Mouse (Mus musculus) megakaryocyte-erythroid progenitor cell, adult 5-6 weeks (primary cell): Measurements from ENCODE around the gene C6. TPM values are rescaled to one million over a fixed set of nuclear protein-coding genes. Genes with fewer than 3 reads are reported as not detected.

Experiments
- ATAC-seq: replicated peaks from 2 replicates; pipeline ENCODE4 v1.8.0; 2016; ENCODE audit warnings: mild to moderate bottlenecking, inconsistent platforms; ENCODE audit not compliant: severe bottlenecking, poor library complexity, low FRiP score, low TSS enrichment
- total RNA-seq, 2 experiments: library from RNA; stranded (forward) in 1 of 2; stranded (reverse) in 1 of 2; fragments of 200-1000, 215-1000 nt in 1 of 2; fragments of >200 nt in 1 of 2; fragmentation: Nextera tagmentation in 1 of 2; gene quantifications; 2 replicates each; pipeline ENCODE4 v1.2.3; 2014 to 2017

Gene C6
- total RNA-seq (2014; fragmentation: Nextera tagmentation), result not detected in 2 replicates
- not detected in 2 replicates for total RNA-seq (2017)

DNA sequence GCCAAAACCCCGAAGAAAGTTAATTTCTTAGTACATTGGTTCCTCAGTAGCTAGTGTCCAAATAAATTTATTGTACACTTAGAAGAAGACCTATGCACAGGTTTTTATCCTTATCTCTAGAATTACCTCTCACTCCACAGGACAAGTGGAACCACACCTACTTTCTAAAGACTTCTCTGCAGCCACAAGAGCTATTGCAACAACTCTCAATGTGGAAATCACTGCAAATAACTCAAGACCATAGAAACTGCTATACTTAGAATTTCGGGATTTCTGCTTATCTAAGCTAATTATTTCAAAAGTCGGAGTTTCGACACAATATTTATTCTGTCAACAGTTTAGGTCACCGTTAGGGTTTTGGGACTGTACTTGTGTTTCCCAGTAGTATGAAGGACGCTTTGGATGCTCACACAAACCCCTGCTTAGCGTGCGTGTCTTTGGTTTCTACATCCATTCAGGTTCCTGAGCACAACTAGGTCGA lies at the start of gene C6:
Gene C6, plus strand, starts transcription at position 346 of the 481 bp plus-strand sequence.
- ATAC-seq, result no peak

DNA sequence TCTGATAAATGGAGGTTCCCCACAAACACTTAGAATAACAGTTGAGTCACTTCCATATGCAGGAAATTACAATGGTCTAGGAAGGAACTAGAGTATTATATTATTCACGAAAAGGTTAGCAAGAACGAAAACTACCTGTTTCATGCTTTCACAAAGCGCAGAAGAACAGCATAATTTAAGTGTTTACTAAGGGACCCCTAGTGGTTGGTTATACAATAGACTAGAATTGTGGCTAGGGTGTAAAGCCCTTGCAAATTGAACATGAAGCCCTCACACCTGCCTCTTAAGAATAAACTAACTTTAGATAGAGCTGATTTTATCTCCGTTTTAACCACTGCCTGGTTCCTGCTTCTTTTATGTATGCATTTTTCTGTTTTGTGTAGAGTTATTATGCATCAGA lies 29.4 kb upstream of the C6 start:
- no peak for ATAC-seq

DNA sequence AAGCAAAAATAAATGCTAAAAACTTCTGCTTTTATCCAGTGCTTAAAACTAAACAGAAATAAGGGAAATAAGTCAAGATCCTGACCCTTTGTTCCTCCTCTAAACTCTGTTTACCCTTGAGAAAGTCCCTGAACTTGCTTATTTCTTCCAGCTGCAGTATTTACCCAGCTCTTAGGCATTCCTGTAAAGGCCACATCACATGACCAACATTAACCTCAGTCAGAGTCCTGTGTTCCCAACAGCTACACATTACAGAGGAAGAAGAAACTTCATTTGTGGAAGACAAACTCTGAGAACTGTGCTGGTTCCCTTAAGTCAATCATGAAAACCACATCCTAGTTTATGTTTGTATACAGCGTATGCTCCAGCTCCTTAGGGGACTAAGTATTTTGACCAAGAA lies 7.2 kb downstream of the C6 start:
- ATAC-seq, result no peak

DNA sequence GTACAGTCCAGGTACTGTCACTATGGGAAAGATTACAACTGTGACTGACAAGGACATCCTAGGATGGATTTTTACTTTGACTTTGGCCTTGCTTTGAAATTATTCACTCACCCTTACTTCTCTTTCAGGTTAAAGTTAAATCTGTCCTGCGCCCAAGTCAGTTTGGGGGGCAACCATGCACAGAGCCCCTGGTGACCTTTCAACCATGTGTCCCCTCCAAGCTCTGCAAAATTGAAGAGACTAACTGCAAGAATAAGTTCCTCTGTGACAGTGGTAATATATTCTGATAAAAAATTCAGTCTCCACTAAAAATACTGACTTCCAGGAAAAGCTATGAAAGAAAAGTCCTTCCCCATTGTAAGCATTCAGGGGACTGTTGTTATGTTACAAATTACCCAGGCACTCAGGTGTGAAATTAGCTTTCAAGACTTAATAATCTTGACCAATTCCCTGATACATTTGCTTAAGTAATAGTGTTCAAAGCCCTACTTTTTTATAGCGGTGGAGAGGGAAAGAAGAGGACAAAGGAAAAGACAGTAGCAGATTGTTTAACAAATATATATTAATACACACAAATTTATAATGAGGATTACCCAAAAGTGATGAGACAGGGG lies 8.1 kb downstream of the C6 start:
- no peak for ATAC-seq

DNA sequence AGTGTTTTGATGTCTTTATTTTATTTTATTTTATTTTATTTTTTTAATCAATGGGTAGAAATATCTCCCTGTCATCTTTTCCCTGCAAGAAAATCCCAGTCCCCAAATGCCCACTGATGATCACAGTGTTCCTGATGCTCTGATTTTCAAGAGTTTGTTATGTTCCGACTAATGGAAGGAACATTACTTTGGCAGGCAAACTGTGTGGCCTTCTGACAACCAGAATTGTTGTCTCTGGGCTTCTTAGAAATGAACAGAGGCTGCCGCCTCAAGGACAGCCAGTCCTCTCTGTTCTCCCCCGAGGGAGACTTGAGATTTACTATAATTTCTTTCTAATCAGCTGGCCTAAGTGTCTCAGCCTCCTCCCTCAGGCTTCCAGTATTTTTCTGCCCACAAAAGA lies 20.7 kb downstream of the C6 start:
- ATAC-seq, result no peak

DNA sequence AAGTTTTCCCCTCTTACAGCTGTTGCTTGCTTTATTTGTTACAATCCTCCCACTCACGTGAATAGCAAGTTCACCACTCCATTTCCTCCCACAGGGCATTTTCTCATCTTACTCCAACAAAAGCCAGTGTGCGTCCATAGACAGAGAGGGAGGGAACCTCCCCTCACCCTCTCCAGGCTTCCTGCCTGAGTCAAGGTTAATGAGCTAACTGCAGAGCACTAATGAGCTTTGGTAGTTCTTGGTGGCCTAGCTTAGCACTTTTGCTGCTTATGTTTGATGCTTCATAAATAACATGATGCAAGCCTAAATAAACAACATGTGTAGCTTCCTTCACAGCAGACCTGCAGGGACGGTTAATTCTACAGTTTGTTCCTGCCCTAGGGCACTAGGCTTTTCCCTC lies 63.4 kb downstream of the C6 start:
- no peak for ATAC-seq

DNA sequence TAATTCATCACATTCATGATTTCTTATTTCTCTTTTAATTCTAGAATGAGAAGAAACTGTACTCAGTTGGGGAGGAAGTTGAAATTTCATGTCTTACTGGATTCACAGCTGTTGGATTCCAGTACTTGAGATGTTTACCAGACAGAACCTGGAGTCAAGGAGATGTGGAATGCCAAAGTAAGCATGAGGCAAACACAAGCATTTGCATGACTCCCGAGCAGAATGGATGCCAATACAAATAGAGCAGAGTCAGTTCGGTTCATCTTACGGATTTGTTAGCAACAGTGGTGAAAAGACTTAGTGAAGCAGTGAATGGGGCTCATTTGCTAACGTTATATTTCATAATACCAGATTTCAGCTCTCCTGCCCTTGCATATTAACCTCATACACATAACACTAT lies 69.9 kb downstream of the C6 start:
- no peak for ATAC-seq

DNA sequence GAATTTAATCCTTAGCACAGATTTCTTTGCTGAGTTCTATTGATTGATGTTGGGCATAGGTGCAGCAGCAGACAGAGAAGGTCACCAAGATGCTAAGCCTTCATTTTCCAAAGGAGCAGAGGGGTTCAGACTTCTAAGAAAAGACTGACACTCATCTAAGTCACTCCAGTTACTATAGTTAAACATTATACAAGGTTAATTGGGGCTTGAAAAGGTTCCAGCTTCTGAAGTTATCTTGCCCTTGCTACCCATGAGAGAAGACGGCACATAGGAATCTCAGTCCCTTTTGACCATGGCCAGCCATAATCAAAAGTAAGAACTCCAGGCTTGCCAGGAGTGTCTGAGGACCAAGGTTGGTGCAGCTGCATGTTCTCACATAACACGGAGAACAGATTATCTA lies 77.3 kb downstream of the C6 start:
- ATAC-seq, result no peak

DNA sequence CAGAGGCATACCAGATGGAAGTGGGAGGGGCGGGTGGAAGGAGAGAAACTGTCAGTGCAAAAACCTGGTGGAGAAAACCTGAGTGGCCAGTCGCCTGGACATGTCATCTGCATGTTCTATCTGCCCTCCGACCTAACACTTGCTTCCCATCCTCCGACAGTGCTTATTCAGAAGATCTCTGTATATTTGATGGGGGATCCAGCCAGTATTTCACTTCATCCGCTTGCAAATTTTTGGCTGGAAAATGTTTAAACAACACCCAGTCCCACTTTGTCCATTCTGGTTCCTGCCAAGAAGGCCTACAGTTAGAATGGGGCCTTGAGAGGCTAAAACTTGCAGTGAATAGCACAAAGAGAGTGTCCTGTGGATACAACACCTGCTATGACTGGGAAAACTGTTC lies 81.2 kb downstream of the C6 start:
- no peak for ATAC-seq

DNA sequence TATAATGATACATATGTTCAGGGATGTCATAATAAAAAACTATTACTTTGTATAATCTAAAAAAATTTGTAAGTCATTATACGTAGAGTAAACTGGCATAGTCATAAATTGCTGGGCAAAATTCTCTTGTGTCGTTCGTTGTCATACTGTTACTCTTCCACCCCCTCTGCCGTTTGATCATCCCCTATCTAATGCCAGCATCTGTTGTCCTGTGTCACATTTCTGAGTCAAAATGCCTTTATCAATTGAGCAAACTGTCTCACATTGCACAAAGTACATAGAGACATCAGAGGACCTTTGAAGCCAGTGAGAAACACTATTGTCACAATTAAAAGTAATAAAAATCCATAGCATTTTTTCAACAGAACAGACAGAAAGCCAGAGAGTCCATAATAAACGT lies 88.0 kb downstream of the C6 start:
- ATAC-seq, result peak; percentile 61

DNA sequence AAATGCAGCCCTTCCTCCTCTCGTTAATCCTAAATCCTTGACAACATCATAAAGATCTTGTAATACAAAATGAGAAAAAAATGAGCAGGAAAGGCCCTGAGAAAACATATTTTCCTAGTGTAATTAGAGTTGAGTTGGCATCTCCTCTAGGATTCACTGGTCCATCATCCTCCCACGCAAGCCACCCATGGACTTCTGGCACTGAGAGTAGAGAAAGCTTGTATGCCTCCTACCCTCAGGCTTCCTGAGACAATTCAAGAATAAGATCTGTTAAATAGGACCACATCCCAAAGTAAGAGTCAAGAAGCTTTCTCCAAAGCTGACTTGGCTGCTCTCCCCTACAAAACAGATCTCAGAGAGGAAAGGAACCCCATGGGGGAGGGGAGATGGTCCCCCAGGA lies 88.7 kb downstream of the C6 start:
- no peak for ATAC-seq

DNA sequence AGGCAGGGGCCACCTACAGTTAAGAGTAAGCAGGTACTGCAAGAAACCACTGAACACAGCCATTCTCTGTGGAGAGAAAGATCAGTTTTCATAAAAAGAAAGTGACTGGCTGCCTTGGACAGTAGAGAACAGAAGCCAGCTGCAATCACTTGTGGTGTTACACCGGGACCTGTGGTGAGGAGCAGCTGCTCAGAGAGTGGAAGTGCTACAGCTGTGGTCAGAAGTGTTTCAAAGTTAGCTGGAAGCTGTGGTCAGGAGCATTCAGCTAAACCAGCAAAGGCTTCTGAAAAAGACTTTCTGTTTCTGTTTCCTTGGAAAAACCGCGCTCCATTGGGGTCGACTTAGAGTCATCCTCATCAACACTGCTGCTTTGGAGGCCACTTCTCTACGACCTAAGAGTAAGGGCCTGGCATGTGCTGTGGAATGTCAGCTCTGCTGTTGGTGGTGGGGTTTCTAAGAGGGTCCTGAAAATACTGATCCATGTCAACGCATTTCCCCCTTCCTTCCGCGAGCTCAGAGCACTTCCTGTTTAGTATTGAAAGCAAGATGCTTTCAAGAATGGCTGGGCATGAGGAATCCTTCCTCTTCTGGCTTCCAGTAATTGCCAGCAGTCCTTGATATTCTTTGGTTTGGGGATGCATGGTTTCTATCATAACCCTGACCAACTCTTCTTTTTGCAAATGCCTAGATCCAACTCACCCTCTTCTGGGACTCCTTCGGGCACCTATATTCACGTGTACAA lies 89.9 kb downstream of the C6 start:
- peak; percentile 50 for ATAC-seq

DNA sequence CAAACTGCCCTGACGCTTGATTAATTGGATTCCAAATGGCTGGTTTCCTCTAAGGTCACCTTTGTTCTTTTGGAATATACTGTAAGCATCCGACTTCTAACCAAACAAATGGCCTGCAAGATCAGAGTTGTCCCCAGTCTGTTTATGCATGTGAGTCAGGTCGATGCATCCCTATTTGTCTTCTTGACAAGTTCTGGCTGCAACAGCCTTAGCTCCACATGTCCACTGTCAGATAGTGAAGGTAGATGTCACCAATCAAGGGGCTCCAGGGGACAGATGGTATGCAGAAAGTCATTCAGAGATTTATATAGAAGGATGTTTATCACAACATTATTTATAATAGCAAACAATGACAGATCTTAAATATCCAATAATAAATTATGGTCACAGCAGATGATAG lies 91.5 kb downstream of the C6 start:
- ATAC-seq, result no peak

DNA sequence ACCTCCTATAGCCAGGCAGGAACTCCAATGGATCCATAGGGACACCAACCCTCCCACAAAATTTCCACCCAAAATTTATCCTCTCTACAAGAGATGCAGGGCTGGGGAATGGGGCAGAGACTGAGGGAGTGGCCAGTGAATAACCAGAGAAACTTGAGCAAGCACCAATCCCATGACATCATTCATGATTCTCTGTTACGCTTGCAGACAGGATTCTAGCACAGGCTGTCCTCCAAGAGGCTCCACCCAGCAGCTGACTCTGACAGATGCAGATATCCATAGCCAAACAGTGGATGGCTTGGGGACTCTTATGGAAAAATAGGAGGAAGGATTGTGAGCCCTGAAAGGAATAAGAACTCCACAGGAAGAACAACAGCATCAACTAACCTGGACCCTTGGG lies 94.2 kb downstream of the C6 start:
- no peak for ATAC-seq

DNA sequence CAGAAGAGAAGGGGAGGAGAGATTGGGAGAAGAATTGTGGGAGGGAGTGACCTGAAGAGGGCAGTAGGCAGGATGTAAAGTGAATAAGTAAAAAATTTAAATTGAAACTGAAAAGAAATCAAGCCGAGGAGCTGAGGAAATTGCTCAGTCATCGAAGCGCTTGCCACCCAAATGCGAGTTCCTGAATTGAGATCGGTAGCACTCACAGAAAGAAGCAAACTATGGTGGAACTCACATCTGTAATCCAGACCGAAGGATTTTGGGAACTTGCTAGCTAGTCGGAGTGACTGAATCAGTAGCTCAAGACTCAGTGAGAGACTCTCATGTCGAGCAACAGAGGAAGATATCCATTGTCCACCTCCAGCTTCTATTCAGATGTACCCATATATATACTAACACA lies 94.8 kb downstream of the C6 start:
- ATAC-seq, result no peak

DNA sequence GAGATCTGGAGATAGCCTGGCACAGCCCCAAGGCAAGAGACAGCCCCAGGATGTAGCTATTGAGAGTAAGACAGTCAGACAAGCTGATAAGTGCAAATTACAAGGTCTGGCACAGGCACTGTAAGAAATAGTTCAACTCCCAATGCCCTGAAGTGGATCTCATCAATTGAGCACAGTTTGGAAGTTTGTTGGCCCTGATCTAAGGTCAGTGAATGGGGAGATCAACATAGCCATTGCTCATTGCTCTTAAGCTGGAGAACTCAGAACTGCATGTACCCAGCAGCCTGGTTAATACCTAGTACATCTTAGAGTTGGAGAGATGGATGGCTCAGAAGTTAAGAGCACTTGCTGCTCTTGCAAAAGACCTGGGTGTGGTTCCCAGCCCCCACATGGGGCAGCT lies 100.8 kb downstream of the C6 start:
- ATAC-seq, result no peak

DNA sequence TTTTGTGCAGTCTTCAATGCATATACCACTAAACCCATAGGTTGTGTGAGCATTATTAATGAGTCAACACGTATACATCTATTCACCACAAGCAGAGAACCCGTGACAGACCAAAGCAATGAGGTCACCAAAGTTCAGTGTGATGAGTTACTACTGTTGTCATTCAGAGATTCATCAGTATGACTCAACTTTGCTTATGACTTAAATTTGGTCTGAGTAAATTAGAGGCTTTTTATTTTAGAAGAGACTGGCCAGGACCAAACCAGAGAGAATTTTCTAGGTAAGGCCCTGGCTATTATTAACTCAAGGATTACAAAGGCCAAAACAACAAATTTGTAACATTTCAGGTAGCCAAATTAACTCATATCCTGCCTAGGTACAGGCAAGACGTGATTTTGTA lies 109.4 kb downstream of the C6 start:
- no peak for ATAC-seq

DNA sequence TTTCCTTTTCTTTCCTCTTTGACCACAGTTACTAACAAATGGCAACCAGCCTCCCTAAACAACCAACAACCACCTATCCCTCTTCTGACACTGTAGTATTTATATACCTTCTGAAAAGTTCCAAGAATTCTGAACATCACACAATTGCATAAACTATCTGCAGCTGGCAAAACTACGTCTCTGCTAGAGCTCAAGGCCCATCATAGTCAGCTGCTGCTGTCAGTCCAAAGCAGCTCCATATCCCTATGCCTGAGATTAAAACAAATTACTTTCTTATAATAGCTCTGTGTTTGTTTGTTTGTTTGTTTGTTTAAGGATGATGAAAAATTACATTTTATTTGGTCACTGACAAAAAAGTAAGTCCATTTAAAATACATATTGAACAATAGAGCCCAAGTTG lies 123.0 kb downstream of the C6 start:
- ATAC-seq, result no peak
